Mouse (Mus musculus): ENCODE measurements at regions not wholly inside any gene's neighbourhood (a gene's known extent, or its start where the extent isn't known, plus 50 kb on each side); places are given as distances from the start of the nearest gene placed in this dataset.

DNA sequence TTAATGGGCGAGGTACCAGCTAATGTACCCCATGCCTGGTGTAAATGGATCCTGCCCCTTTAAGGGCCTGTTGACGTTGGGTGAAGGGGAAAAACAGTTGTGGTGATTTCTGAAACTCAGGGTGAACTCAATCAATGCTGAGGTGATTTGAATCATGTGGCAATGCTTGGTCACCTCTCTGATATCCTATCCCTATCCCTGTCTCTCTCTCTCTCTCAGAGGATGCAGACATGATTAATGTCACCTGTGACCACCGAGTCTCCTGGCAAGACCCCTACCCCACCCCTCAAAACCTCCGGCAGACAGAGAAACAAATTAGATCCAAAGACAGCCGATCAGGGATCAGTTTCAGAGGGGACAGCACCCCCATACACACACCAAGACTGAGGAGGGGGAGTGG lies 54.8 kb upstream of the Tbx3 start:
- H3K4me1 ChIP-seq (replicated peaks; ENCODE audit: control insufficient read depth, insufficient read depth, low read length) = peaks cover 4% of the 10 kb centered on the region; the same call in 1 of the 2 replicates

DNA sequence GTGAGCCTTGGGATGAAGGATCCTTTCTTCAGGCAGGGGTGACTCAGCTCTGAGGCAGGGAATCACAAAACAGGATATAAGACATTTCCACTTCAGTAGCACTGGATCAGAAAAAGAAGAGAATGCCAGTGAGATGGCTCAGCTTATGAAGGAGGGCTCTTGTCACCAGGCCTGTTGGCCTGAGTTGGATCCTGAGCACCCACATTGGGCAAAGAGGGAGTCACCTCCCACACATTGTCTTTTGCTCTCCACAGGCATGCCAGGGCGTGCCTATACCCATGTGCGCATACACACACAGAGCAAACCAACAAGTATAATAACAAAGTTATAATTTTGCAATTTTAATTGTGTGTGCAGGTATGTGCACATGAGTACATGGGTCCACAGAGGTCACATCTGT lies 52.6 kb upstream of the Tbx3 start:
- WGBS = 90% methylated on average over 2 of the region's 2 CpGs
- no peak for ATAC-seq
- no peaks in the 10 kb centered on the region for H3K27me3 ChIP-seq (replicated peaks; ENCODE audit: control insufficient read depth, insufficient read depth, low read length)

More for the DNA sequence above, 54.8 kb upstream of the Tbx3 start:
- no peak overlapping the region for H3K4me3 ChIP-seq (ENCODE audit: low read depth, low read length)
- no peak overlapping the region for H3K27ac ChIP-seq (ENCODE audit: low read depth, low read length)
- no peaks in the 10 kb centered on the region for H3K36me3 ChIP-seq (ENCODE audit: control insufficient read depth, insufficient read depth)
- 52% methylated on average over 5 of the region's 5 CpGs for WGBS
- no peak for ATAC-seq
- TF ChIP-seq CTCF (IDR thresholded peaks at IDR 0.05; ENCODE audit: low read depth) = no peak
- no peak overlapping the region for H3K4me2 ChIP-seq (replicated peaks; ENCODE audit: low read depth)
- H3K9ac ChIP-seq (ENCODE audit: low read depth, low read length) = no peak overlapping the region
- no peaks in the 10 kb centered on the region for H3K9me3 ChIP-seq (ENCODE audit: control insufficient read depth)
- H3K27me3 ChIP-seq (replicated peaks; ENCODE audit: control insufficient read depth, insufficient read depth, low read length) = no peaks in the 10 kb centered on the region

GRCm38 (mm10) chr5:119619906-119620305 lies 50.6 kb upstream of the Tbx3 start:
- WGBS = 36% methylated on average over 8 of the region's 8 CpGs
- ATAC-seq = no peak
- no peak overlapping the region for H3K4me3 ChIP-seq (ENCODE audit: low read depth, low read length)
- no peaks in the 10 kb centered on the region for H3K27me3 ChIP-seq (replicated peaks; ENCODE audit: control insufficient read depth, insufficient read depth, low read length)
- H3K4me2 ChIP-seq (replicated peaks; ENCODE audit: low read depth) = no peak overlapping the region
- H3K9me3 ChIP-seq (ENCODE audit: control insufficient read depth) = no peaks in the 10 kb centered on the region
- no peak overlapping the region for H3K9ac ChIP-seq (ENCODE audit: low read depth, low read length)
- no peaks in the 10 kb centered on the region for H3K4me1 ChIP-seq (replicated peaks; ENCODE audit: control insufficient read depth, insufficient read depth, low read length)
- no peaks in the 10 kb centered on the region for H3K36me3 ChIP-seq (ENCODE audit: control insufficient read depth, insufficient read depth)
- no peak overlapping the region for H3K27ac ChIP-seq (ENCODE audit: low read depth, low read length)
- no peak for TF ChIP-seq CTCF (IDR thresholded peaks at IDR 0.05; ENCODE audit: low read depth)

More for the DNA sequence above, 52.6 kb upstream of the Tbx3 start:
- Histone ChIP-seq H3K9ac (ENCODE audit: low read depth, low read length) (no peak overlapping the region), H3K27ac (ENCODE audit: low read depth, low read length) (no peak overlapping the region), H3K4me3 (ENCODE audit: low read depth, low read length) (no peak overlapping the region), H3K4me2 (replicated peaks; ENCODE audit: low read depth) (no peak overlapping the region), H3K4me1 (replicated peaks; ENCODE audit: control insufficient read depth, insufficient read depth, low read length) (no peaks in the 10 kb centered on the region), H3K9me3 (ENCODE audit: control insufficient read depth) (no peaks in the 10 kb centered on the region), H3K36me3 (ENCODE audit: control insufficient read depth, insufficient read depth) (no peaks in the 10 kb centered on the region)
- TF ChIP-seq CTCF (IDR thresholded peaks at IDR 0.05; ENCODE audit: low read depth) = no peak
